Mouse (Mus musculus) neural tube, embryonic 11.5 days (tissue): Measurements from ENCODE around the gene Krtcap2. TPM values are rescaled to one million over a fixed set of nuclear protein-coding genes. Genes with fewer than 3 reads are reported as not detected.

Source experiments
- ATAC-seq: fragments of 200-750 bp; cut with Nextera tagmentation; 2 replicates; pipeline ENCODE4 v1.8.0; 2017; ENCODE audit warnings: moderate number of reproducible peaks, mild to moderate bottlenecking, moderate TSS enrichment, moderate library complexity; ENCODE audit not compliant: insufficient read depth, low FRiP score, low TSS enrichment
- DNase-seq: peaks from one replicate; pipeline ENCODE4 v3.0.0-alpha.2; 2015; ENCODE audit warnings: low spot score
- H3K27ac ChIP-seq: fragments of 300-500 bp; sonication (generic); 2 replicates; pipeline ENCODE4 v1.5.1; 2014; ENCODE audit warnings: low read depth, mild to moderate bottlenecking, low read length
- H3K27me3 ChIP-seq: fragments of 300-500 bp; sonication (generic); 2 replicates; pipeline ENCODE4 v1.6.1; 2014; ENCODE audit warnings: mild to moderate bottlenecking, low read length, mixed read lengths; ENCODE audit not compliant: control insufficient read depth, insufficient read depth
- H3K36me3 ChIP-seq: fragments of 300-500 bp; sonication (generic); 2 replicates; pipeline ENCODE4 v1.6.1; 2014; ENCODE audit warnings: mild to moderate bottlenecking, low read length, moderate library complexity, mixed read lengths; ENCODE audit not compliant: control insufficient read depth, insufficient read depth
- H3K4me1 ChIP-seq: fragments of 300-500 bp; sonication (generic); 2 replicates; pipeline ENCODE4 v1.6.1; 2014; ENCODE audit warnings: low read length, mixed read lengths; ENCODE audit not compliant: control insufficient read depth, insufficient read depth
- H3K4me2 ChIP-seq: fragments of 300-500 bp; sonication (generic); 2 replicates; pipeline ENCODE4 v1.6.1; 2014; ENCODE audit warnings: low read depth, mild to moderate bottlenecking, moderate library complexity
- H3K4me3 ChIP-seq: fragments of 300-500 bp; sonication (generic); 2 replicates; pipeline ENCODE4 v1.5.1; 2014; ENCODE audit warnings: low read depth, low read length
- H3K9ac ChIP-seq: fragments of 300-500 bp; sonication (generic); 2 replicates; pipeline ENCODE4 v1.6.1; 2014; ENCODE audit warnings: mild to moderate bottlenecking, low read length
- H3K9me3 ChIP-seq: fragments of 300-500 bp; sonication (generic); 2 replicates; pipeline ENCODE4 v1.6.1; 2016; ENCODE audit warnings: low read length; ENCODE audit not compliant: control insufficient read depth
- WGBS: fragments of 180-500 bp; shearing (Covaris S2); extraction: QIAGEN DNeasy Blood & Tissue Kit; methylation state at CpG from one replicate; pipeline ENCODE4 v1.1.7; 2014; 5-methylcytosine and 5-hydroxymethylcytosine counted together
- polyA plus RNA-seq: library from polyadenylated mRNA; unstranded; fragments of >200 nt; fragmentation: Nextera tagmentation; extraction: Ambion mirVana; gene quantifications from 2 replicates; pipeline ENCODE4 v1.2.1, GENCODE M21; 2014

Gene Krtcap2
- polyA plus RNA-seq, 1 experiment from 2014 or later: 237 TPM

- peaks cover 5% of the 10 kb centered on the region for H3K36me3 ChIP-seq
- no peak overlapping the region for H3K4me3 ChIP-seq
- ATAC-seq (no peak), DNase-seq (no peak)
- H3K27me3 ChIP-seq: no peaks in the 10 kb centered on the region
- H3K9ac ChIP-seq: no peak overlapping the region
- 85% methylated on average over 1 of the region's 1 CpGs for WGBS
- no peak overlapping the region for H3K27ac ChIP-seq
- H3K9me3 ChIP-seq: no peaks in the 10 kb centered on the region
- H3K4me1 ChIP-seq: peaks cover 16% of the 10 kb centered on the region
- H3K4me2 ChIP-seq: no peak overlapping the region
Measured at GRCm38 (mm10) chr3:89218271-89218670, 27.5 kb upstream of the Krtcap2 start.

- DNase-seq (no peak), ATAC-seq (no peak)
Measured at GRCm38 (mm10) chr3:89219546-89219945, 26.2 kb upstream of the Krtcap2 start.

DNA sequence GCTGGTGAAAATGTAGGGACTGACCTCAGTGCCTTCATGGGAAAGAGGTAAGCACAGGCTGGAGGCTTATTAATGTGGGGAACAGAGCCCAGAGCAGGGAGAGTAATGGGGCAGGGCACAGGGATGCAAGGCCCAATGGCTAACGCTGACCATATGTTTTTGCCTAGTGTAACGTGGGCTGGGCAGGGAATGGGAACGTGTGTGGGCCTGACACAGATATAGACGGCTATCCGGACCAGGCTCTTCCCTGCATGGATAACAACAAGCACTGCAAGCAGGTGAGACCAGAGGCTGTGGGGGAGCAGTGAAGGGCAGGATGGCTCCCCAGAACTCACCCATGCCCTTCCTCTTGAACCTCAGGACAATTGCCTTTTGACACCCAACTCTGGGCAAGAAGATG is 24.6 kb upstream of the Krtcap2 start:
- Histone ChIP-seq H3K4me2 (no peak overlapping the region), H3K4me1 (peaks cover 18% of the 10 kb centered on the region), H3K27ac (no peak overlapping the region), H3K9me3 (no peaks in the 10 kb centered on the region), H3K27me3 (no peaks in the 10 kb centered on the region), H3K9ac (no peak overlapping the region), H3K36me3 (peaks cover 7% of the 10 kb centered on the region), H3K4me3 (no peak overlapping the region)
- WGBS: 67% methylated on average over 5 of the region's 5 CpGs
- ATAC-seq (no peak), DNase-seq (no peak)

More at GRCm38 (mm10) chr3:89219546-89219945, 26.2 kb upstream of the Krtcap2 start:
- Histone ChIP-seq H3K27ac (no peak overlapping the region), H3K36me3 (peaks cover 7% of the 10 kb centered on the region), H3K4me1 (peaks cover 22% of the 10 kb centered on the region), H3K4me2 (no peak overlapping the region), H3K9ac (no peak overlapping the region; the same call in 1 of the 2 replicates), H3K27me3 (no peaks in the 10 kb centered on the region), H3K9me3 (no peaks in the 10 kb centered on the region), H3K4me3 (no peak overlapping the region)
- WGBS: 45% methylated on average over 8 of the region's 8 CpGs

GRCm38 (mm10) chr3:89224796-89225195 is 21.0 kb upstream of the Krtcap2 start:
- 61% methylated on average over 11 of the region's 11 CpGs for WGBS
- H3K36me3 ChIP-seq: peaks cover 7% of the 10 kb centered on the region
- H3K4me1 ChIP-seq: peaks cover 23% of the 10 kb centered on the region
- H3K27ac ChIP-seq: peak overlapping the region; percentile 79
- peak overlapping the region; percentile 75 for H3K9ac ChIP-seq
- H3K4me2 ChIP-seq: peak overlapping the region; percentile 80
- ATAC-seq: no peak
- peak overlapping the region; percentile 64 for H3K4me3 ChIP-seq
- H3K9me3 ChIP-seq: no peaks in the 10 kb centered on the region
- no peak for DNase-seq
- no peaks in the 10 kb centered on the region for H3K27me3 ChIP-seq

DNA sequence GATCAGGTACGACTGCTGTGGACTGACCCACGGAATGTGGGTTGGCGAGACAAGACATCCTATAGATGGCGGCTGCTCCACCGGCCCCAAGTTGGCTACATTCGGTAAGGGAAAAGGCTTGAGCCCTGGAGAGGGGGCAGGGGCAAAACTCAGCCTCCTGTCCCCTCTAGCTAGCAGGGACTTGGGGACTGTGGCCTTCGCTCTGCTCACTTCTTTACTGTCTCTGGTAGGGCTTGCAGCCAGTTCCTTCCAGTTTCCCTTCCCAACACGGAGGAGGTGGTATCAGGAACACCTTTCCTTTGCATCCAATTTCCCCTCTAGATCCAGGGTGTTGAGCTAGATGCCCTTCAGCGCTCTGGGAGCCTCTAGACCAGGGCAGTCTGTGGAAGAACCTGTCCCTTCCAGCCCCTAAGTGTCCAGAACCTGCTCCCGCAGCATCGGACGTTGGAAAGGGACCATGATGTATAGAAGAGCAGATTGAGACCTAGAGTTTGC is 20.4 kb upstream of the Krtcap2 start:
- H3K36me3 ChIP-seq: peaks cover 7% of the 10 kb centered on the region
- H3K9ac ChIP-seq: peak overlapping the region; percentile 75
- peak overlapping the region; percentile 80 for H3K4me2 ChIP-seq
- H3K9me3 ChIP-seq: no peaks in the 10 kb centered on the region
- peak overlapping the region; percentile 79 for H3K27ac ChIP-seq
- peaks cover 23% of the 10 kb centered on the region for H3K4me1 ChIP-seq
- DNase-seq (no peak), ATAC-seq (no peak)
- 39% methylated on average over 12 of the region's 12 CpGs for WGBS
- H3K27me3 ChIP-seq: no peaks in the 10 kb centered on the region
- peak overlapping the region; percentile 64 for H3K4me3 ChIP-seq

DNA sequence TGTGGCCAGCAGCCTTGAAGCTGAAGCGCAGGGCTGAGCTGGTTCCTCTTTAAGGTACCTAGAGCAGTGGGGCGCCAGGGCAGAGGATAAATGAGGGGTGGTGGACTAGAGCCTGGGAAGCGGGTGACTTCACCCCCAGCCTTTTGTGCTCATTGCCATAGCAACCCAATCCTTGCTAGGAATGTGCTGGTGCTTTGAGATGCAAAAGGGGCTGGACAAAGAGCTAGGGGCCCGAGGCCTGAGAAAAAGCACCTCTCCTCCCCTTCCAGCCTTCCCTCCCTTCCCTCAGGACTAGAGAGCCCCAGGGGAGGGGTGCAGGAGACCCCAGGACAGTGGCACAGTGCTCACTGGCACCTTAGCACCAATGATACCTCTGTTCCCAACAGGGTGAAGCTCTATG is 19.8 kb upstream of the Krtcap2 start:
- Histone ChIP-seq H3K4me1 (peaks cover 23% of the 10 kb centered on the region), H3K27ac (peak overlapping the region; percentile 79)
- 11% methylated on average over 4 of the region's 4 CpGs for WGBS

GRCm38 (mm10) chr3:89226361-89226760 is 19.4 kb upstream of the Krtcap2 start:
- H3K4me2 ChIP-seq: peak overlapping the region; percentile 80
- DNase-seq (no peak), ATAC-seq (no peak)
- WGBS: 8% methylated on average over 11 of the region's 11 CpGs
- peak overlapping the region; percentile 75 for H3K9ac ChIP-seq
- H3K4me1 ChIP-seq: peaks cover 23% of the 10 kb centered on the region
- no peaks in the 10 kb centered on the region for H3K27me3 ChIP-seq
- H3K36me3 ChIP-seq: peaks cover 7% of the 10 kb centered on the region
- peak overlapping the region; percentile 79 for H3K27ac ChIP-seq
- no peaks in the 10 kb centered on the region for H3K9me3 ChIP-seq
- peak overlapping the region; percentile 64 for H3K4me3 ChIP-seq

More for the DNA sequence above, 19.8 kb upstream of the Krtcap2 start:
- Histone ChIP-seq H3K36me3 (peaks cover 7% of the 10 kb centered on the region), H3K27me3 (no peaks in the 10 kb centered on the region), H3K4me2 (peak overlapping the region; percentile 80), H3K9me3 (no peaks in the 10 kb centered on the region), H3K4me3 (peak overlapping the region; percentile 64), H3K9ac (peak overlapping the region; percentile 75)
- ATAC-seq: peak; percentile 69
- peak; percentile 86 for DNase-seq

DNA sequence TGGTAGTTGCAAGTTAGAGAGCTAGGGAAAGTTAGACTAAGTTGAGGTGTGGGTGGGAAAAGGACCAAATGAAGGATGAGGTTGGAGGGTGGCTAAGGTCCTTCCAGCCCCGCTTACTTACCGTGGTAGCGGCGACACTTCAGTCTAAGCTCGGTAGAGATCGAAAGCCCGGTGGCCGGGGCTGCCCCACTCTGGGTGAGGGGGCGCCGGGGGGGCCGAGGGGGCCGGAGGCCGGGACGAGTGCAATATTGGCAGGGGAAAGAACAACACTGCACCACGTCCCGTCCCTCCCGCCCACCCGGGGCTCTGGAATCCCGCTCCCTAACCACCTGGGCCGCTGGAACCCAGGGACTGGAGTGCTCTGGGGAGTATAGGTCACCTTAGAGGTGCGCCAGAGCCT is 18.9 kb upstream of the Krtcap2 start, which contains the start of gene Mtx1:
TSS of gene Mtx1 (minus strand) at position 189 of the 400 bp plus-strand sequence.
- Histone ChIP-seq H3K4me3 (peak within 1 kb of the TSS; percentile 64), H3K27me3 (no peaks in the 10 kb centered on the region), H3K9me3 (no peaks in the 10 kb centered on the region), H3K9ac (peak within 1 kb of the TSS; percentile 75), H3K4me2 (peak within 1 kb of the TSS; percentile 80), H3K4me1 (peaks cover 23% of the 10 kb centered on the region), H3K36me3 (peaks cover 7% of the 10 kb centered on the region), H3K27ac (peak within 1 kb of the TSS; percentile 79)
- DNase-seq (no peak), ATAC-seq (no peak; the same call in 1 of the 2 replicates)
- 2% methylated on average over 21 of the region's 21 CpGs for WGBS
